Mouse (Mus musculus): ENCODE results near the gene Atp6v0d1. TPM values are rescaled to one million over a fixed set of nuclear protein-coding genes. Genes with fewer than 3 reads are reported as not detected.

Atp6v0d1 gene
- polyA plus RNA-seq, 1 experiment from 2014 or later: 119 TPM

DNA sequence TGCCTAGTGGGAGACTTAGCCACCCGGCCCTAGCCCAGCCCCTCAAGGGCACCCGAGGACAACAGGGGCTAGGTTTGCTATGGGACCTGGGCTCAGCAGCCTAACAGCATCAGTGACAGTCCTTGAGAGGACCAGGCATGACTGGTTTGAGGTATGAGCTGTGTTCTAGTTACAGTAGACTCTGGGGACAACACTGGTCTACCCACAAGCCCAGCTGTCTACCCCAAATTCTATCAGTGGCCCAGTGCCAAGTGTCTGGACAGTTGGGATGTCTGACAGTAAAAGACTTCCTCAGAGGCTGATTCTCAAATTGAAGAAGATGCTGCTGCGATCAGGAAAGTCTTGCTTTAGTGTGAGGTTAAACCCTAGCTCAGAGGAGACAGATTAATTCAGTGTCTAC is 20.6 kb downstream of the Atp6v0d1 start:
- H3K4me1 ChIP-seq (replicated peaks): peaks cover 22% of the 10 kb centered on the region
- no peaks in the 10 kb centered on the region for H3K9me3 ChIP-seq
- H3K36me3 ChIP-seq: peaks cover 16% of the 10 kb centered on the region
- H3K4me3 ChIP-seq: no peak overlapping the region
- no peak for DNase-seq (ENCODE audit: low spot score)
- H3K27me3 ChIP-seq (ENCODE audit: insufficient read depth, poor library complexity, severe bottlenecking): no peaks in the 10 kb centered on the region
- H3K27ac ChIP-seq: no peak overlapping the region
- 82% methylated on average over 3 of the region's 3 CpGs for WGBS

DNA sequence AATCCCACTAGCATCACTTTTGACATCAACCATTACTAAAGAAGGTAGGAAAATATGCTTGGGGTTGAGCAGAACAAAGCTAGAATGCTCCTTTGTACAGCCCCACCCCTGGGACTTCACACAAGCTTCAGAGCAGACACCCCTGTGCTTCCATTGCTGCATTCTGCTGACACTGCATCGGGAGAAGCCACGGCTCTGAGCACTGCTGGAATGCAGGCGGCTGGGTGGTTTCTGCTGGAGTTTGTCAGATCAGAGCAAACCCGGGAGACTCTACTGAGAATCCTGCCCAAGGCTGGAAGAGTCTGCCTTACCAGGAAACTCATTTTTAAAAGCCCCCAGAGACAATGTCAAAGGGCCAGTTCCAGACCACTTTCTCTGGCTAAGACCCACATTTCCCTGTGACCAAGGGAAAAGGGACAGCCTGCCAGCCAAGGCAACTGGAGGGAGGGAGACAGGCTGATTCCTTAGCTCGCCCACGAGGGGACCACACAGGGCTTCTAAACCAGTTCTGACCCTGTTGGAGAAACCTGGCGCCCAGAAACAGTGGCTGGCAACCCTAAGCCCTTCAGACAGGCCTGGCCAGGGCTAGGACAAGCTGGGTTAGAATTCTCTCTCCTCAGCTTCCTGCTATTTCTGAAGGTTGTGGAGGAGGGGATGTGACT is 21.2 kb downstream of the Atp6v0d1 start:
- no peak overlapping the region for H3K27ac ChIP-seq
- DNase-seq (ENCODE audit: low spot score): no peak
- peaks cover 11% of the 10 kb centered on the region for H3K36me3 ChIP-seq
- no peak overlapping the region for H3K4me3 ChIP-seq
- WGBS: 54% methylated on average over 7 of the region's 7 CpGs
- H3K4me1 ChIP-seq (replicated peaks): peaks cover 22% of the 10 kb centered on the region
- H3K27me3 ChIP-seq (ENCODE audit: insufficient read depth, poor library complexity, severe bottlenecking): no peaks in the 10 kb centered on the region
- H3K9me3 ChIP-seq: no peaks in the 10 kb centered on the region

- Histone ChIP-seq H3K4me3 (no peak overlapping the region), H3K36me3 (peaks cover 19% of the 10 kb centered on the region), H3K4me1 (replicated peaks) (peaks cover 22% of the 10 kb centered on the region), H3K9me3 (no peaks in the 10 kb centered on the region), H3K27ac (no peak overlapping the region), H3K27me3 (ENCODE audit: insufficient read depth, poor library complexity, severe bottlenecking) (no peaks in the 10 kb centered on the region)
- WGBS: 60% methylated on average over 1 of the region's 1 CpGs
- DNase-seq (ENCODE audit: low spot score): no peak
Observed at GRCm38 (mm10) chr8:105543703-105544102, 22.1 kb downstream of the Atp6v0d1 start.

DNA sequence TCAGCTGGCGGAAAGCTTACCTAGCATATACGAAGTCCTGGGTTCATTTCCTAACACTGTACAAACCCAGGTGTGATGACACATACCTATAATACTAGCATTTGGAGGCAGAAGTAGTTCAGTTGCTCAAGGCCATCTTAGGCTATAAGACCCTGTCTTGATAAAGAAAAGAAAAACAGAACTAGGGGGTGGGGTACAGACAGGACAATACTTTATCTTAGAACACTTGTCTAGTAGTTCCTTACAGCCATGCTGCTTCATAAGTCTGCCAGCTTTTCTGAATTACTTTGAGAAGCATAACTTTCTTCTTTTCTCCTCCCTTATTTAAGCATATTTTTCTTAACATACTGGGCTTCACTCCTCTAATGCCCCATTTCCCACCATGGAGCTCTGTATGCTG is 23.0 kb downstream of the Atp6v0d1 start:
- Histone ChIP-seq H3K36me3 (peaks cover 28% of the 10 kb centered on the region), H3K9me3 (no peaks in the 10 kb centered on the region), H3K27me3 (ENCODE audit: insufficient read depth, poor library complexity, severe bottlenecking) (no peaks in the 10 kb centered on the region), H3K27ac (no peak overlapping the region), H3K4me1 (replicated peaks) (peaks cover 22% of the 10 kb centered on the region), H3K4me3 (no peak overlapping the region)
- 94% methylated on average over 2 of the region's 2 CpGs for WGBS
- no peak for DNase-seq (ENCODE audit: low spot score)

GRCm38 (mm10) chr8:105542032-105542656 is 23.7 kb downstream of the Atp6v0d1 start:
- H3K4me1 ChIP-seq (replicated peaks): peaks cover 22% of the 10 kb centered on the region
- WGBS: 88% methylated on average over 3 of the region's 3 CpGs
- H3K4me3 ChIP-seq: no peak overlapping the region
- no peaks in the 10 kb centered on the region for H3K27me3 ChIP-seq (ENCODE audit: insufficient read depth, poor library complexity, severe bottlenecking)
- peaks cover 34% of the 10 kb centered on the region for H3K36me3 ChIP-seq
- H3K27ac ChIP-seq: no peak overlapping the region
- H3K9me3 ChIP-seq: no peaks in the 10 kb centered on the region
- DNase-seq (ENCODE audit: low spot score): no peak

GRCm38 (mm10) chr8:105538940-105539339 is 26.9 kb downstream of the Atp6v0d1 start:
- Histone ChIP-seq H3K4me3 (no peak overlapping the region), H3K9me3 (no peaks in the 10 kb centered on the region), H3K36me3 (peaks cover 53% of the 10 kb centered on the region), H3K4me1 (replicated peaks) (peaks cover 8% of the 10 kb centered on the region), H3K27ac (no peak overlapping the region), H3K27me3 (ENCODE audit: insufficient read depth, poor library complexity, severe bottlenecking) (no peaks in the 10 kb centered on the region)
- WGBS: 92% methylated on average over 4 of the region's 4 CpGs
- no peak for DNase-seq (ENCODE audit: low spot score)

GRCm38 (mm10) chr8:105537011-105537677 is 28.7 kb downstream of the Atp6v0d1 start:
- no peaks in the 10 kb centered on the region for H3K9me3 ChIP-seq
- H3K27me3 ChIP-seq (ENCODE audit: insufficient read depth, poor library complexity, severe bottlenecking): no peaks in the 10 kb centered on the region
- no peak overlapping the region for H3K4me3 ChIP-seq
- WGBS: 93% methylated on average over 6 of the region's 6 CpGs
- no peak overlapping the region for H3K27ac ChIP-seq
- H3K4me1 ChIP-seq (replicated peaks): peaks cover 15% of the 10 kb centered on the region
- DNase-seq (ENCODE audit: low spot score): no peak
- H3K36me3 ChIP-seq: peaks cover 52% of the 10 kb centered on the region

DNA sequence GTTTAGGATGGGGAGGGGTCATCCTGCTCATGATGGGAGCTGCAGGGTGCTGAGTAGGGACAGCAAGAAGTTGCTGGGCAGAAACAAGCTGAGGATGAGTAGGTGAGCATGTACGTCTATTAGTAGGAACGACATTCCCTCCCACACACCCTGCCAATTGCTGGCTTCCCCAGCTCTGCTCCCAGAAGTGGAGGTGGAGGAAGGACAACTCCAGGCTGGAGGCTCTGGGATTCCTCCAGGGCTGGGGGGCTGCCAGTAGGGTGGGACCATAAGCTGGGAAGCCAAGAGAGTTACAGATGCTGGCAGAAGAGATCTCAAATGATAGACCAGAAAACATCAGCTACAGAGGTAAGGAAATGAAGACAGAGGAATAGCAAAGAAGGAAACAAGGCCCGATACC is 29.3 kb downstream of the Atp6v0d1 start:
- no peaks in the 10 kb centered on the region for H3K9me3 ChIP-seq
- no peak for DNase-seq (ENCODE audit: low spot score)
- WGBS: 96% methylated on average over 3 of the region's 3 CpGs
- H3K4me3 ChIP-seq: no peak overlapping the region
- peaks cover 46% of the 10 kb centered on the region for H3K36me3 ChIP-seq
- no peaks in the 10 kb centered on the region for H3K27me3 ChIP-seq (ENCODE audit: insufficient read depth, poor library complexity, severe bottlenecking)
- peaks cover 15% of the 10 kb centered on the region for H3K4me1 ChIP-seq (replicated peaks)
- no peak overlapping the region for H3K27ac ChIP-seq

GRCm38 (mm10) chr8:105533892-105534329 is 31.9 kb downstream of the Atp6v0d1 start:
- peak; percentile 80 for DNase-seq (ENCODE audit: low spot score)
- Histone ChIP-seq H3K27ac (peak overlapping the region; percentile 74), H3K4me1 (replicated peaks) (peaks cover 33% of the 10 kb centered on the region), H3K27me3 (ENCODE audit: insufficient read depth, poor library complexity, severe bottlenecking) (no peaks in the 10 kb centered on the region), H3K36me3 (peaks cover 57% of the 10 kb centered on the region), H3K9me3 (no peaks in the 10 kb centered on the region), H3K4me3 (no peak overlapping the region)
- 2% methylated on average over 1 of the region's 1 CpGs for WGBS

- peak overlapping the region; percentile 74 for H3K27ac ChIP-seq
- DNase-seq (ENCODE audit: low spot score): no peak
- no peaks in the 10 kb centered on the region for H3K9me3 ChIP-seq
- H3K4me1 ChIP-seq (replicated peaks): peaks cover 33% of the 10 kb centered on the region
- peaks cover 57% of the 10 kb centered on the region for H3K36me3 ChIP-seq
- no peaks in the 10 kb centered on the region for H3K27me3 ChIP-seq (ENCODE audit: insufficient read depth, poor library complexity, severe bottlenecking)
- 42% methylated on average over 2 of the region's 2 CpGs for WGBS
- no peak overlapping the region for H3K4me3 ChIP-seq
Observed at GRCm38 (mm10) chr8:105533439-105533838, 32.4 kb downstream of the Atp6v0d1 start.

DNA sequence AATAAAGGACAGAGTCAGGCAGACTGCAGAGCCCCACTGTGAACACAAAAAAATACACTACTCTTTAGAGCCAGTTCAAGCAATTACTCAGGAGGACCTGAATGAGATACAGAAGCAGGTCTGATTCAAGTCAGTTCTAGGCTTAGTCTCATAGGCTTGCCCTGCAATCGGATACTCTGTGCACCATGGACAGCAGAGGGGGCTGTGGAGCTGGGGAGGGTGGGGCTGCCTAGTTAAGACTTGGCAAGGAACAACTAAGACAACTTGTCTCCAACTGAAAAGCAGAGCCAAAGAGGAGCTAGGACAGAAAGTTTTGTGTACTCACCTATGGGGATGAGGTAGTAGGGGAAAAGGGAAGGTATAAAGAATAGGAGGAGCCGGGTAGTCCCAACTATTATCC is 34.1 kb downstream of the Atp6v0d1 start:
- WGBS: 56% methylated on average over 2 of the region's 2 CpGs
- H3K4me3 ChIP-seq: no peak overlapping the region
- DNase-seq (ENCODE audit: low spot score): no peak
- H3K4me1 ChIP-seq (replicated peaks): peaks cover 33% of the 10 kb centered on the region
- no peak overlapping the region for H3K27ac ChIP-seq
- H3K27me3 ChIP-seq (ENCODE audit: insufficient read depth, poor library complexity, severe bottlenecking): no peaks in the 10 kb centered on the region
- H3K9me3 ChIP-seq: no peaks in the 10 kb centered on the region
- H3K36me3 ChIP-seq: peaks cover 49% of the 10 kb centered on the region

GRCm38 (mm10) chr8:105529271-105529670 is 36.6 kb downstream of the Atp6v0d1 start:
- no peaks in the 10 kb centered on the region for H3K9me3 ChIP-seq
- H3K27ac ChIP-seq: no peak overlapping the region
- H3K27me3 ChIP-seq (ENCODE audit: insufficient read depth, poor library complexity, severe bottlenecking): no peaks in the 10 kb centered on the region
- no peak for DNase-seq (ENCODE audit: low spot score)
- WGBS: 90% methylated on average over 3 of the region's 3 CpGs
- H3K36me3 ChIP-seq: peaks cover 49% of the 10 kb centered on the region
- H3K4me3 ChIP-seq: no peak overlapping the region
- peaks cover 33% of the 10 kb centered on the region for H3K4me1 ChIP-seq (replicated peaks)

GRCm38 (mm10) chr8:105528206-105528605 is 37.6 kb downstream of the Atp6v0d1 start:
- H3K27me3 ChIP-seq (ENCODE audit: insufficient read depth, poor library complexity, severe bottlenecking): no peaks in the 10 kb centered on the region
- peaks cover 25% of the 10 kb centered on the region for H3K4me1 ChIP-seq (replicated peaks)
- no peak overlapping the region for H3K4me3 ChIP-seq
- 97% methylated on average over 1 of the region's 1 CpGs for WGBS
- DNase-seq (ENCODE audit: low spot score): no peak
- H3K36me3 ChIP-seq: peaks cover 60% of the 10 kb centered on the region
- no peaks in the 10 kb centered on the region for H3K9me3 ChIP-seq
- no peak overlapping the region for H3K27ac ChIP-seq
